In genomic region chr3:104235099-104235498, GRCm38 (mm10) we compare ENCODE assay signal across 31 mouse cellular contexts.
"Had no signal": no experiment of that assay in that cellular context is flagged by ENCODE, and none has a peak within 500 bp of the region (broad histone marks: within the 10 kb centered on the region; RNA-seq: fewer than 3 reads in every experiment).

No protein-coding gene starts in this region.

- H3K4me2 ChIP-seq: limb, embryonic 12.5 days; limb, embryonic 13.5 days; limb, embryonic 15.5 days; liver, embryonic 11.5 days; liver, embryonic 12.5 days; liver, embryonic 13.5 days; liver, embryonic 15.5 days; lung, embryonic 14.5 days; lung, embryonic 15.5 days; midbrain, embryonic 11.5 days; midbrain, embryonic 12.5 days; midbrain, embryonic 13.5 days; midbrain, embryonic 15.5 days had no signal

- H3K36me3 ChIP-seq: limb, embryonic 10.5 days; limb, embryonic 12.5 days; limb, embryonic 13.5 days; limb, embryonic 15.5 days; liver, embryonic 12.5 days; liver, embryonic 13.5 days; liver, embryonic 15.5 days; lung, embryonic 15.5 days; midbrain, embryonic 10.5 days; midbrain, embryonic 12.5 days; midbrain, embryonic 13.5 days; midbrain, embryonic 15.5 days had no signal

- H3K4me3 ChIP-seq: limb, embryonic 10.5 days; limb, embryonic 12.5 days; limb, embryonic 13.5 days; limb, embryonic 15.5 days; liver, embryonic 12.5 days; liver, embryonic 13.5 days; liver, embryonic 15.5 days; lung, embryonic 15.5 days; megakaryocyte, embryonic 14.5 days; midbrain, embryonic 10.5 days; midbrain, embryonic 12.5 days; midbrain, embryonic 13.5 days; midbrain, embryonic 15.5 days; myocyte had no signal

- H3K27me3 ChIP-seq: limb, embryonic 12.5 days; limb, embryonic 13.5 days; limb, embryonic 15.5 days; liver, embryonic 12.5 days; liver, embryonic 13.5 days; liver, embryonic 15.5 days; lung, embryonic 15.5 days; megakaryocyte, embryonic 14.5 days; midbrain, embryonic 12.5 days; midbrain, embryonic 13.5 days; midbrain, embryonic 15.5 days had no signal

- H3K4me1 ChIP-seq: limb, embryonic 15.5 days; liver, embryonic 12.5 days; liver, embryonic 13.5 days; liver, embryonic 15.5 days; midbrain, embryonic 15.5 days had no signal

- ATAC-seq: liver, embryonic 12.5 days; liver, postnatal 0 days; lung, postnatal 0 days; midbrain, embryonic 13.5 days; midbrain, embryonic 15.5 days; midbrain, embryonic 16.5 days had no signal

- H3K27ac ChIP-seq: limb, embryonic 10.5 days; limb, embryonic 12.5 days; limb, embryonic 13.5 days; limb, embryonic 15.5 days; liver, embryonic 12.5 days; liver, embryonic 13.5 days; liver, embryonic 14.5 days; liver, embryonic 15.5 days; lung, embryonic 15.5 days; macrophage; midbrain, embryonic 10.5 days; midbrain, embryonic 12.5 days; midbrain, embryonic 13.5 days; midbrain, embryonic 15.5 days had no signal

- H3K9me3 ChIP-seq: limb, embryonic 10.5 days; limb, embryonic 12.5 days; limb, embryonic 13.5 days; limb, embryonic 15.5 days; liver, embryonic 12.5 days; liver, embryonic 13.5 days; liver, embryonic 15.5 days; lung, embryonic 15.5 days; megakaryocyte, embryonic 14.5 days; midbrain, embryonic 10.5 days; midbrain, embryonic 12.5 days; midbrain, embryonic 13.5 days; midbrain, embryonic 15.5 days had no signal

- H3K9ac ChIP-seq: limb, embryonic 12.5 days; limb, embryonic 13.5 days; limb, embryonic 15.5 days; liver, embryonic 12.5 days; liver, embryonic 13.5 days; liver, embryonic 14.5 days; liver, embryonic 15.5 days; liver, postnatal 0 days; lung, embryonic 14.5 days; lung, embryonic 15.5 days; midbrain, embryonic 12.5 days; midbrain, embryonic 13.5 days; midbrain, embryonic 15.5 days had no signal

- DNase-seq: left cerebral cortex, postnatal 4 days; liver; liver, embryonic 13.5 days; liver, postnatal 0 days; lung, adult 18-20 months; lung, adult 2 months; lung, embryonic 14.5 days; lung, postnatal 10 days; lung, postnatal 14 days; lung, postnatal 36 days; lung, postnatal 4 days; midbrain, embryonic 14.5 days had no signal
